Mouse (Mus musculus): ENCODE measurements at regions not wholly inside any gene's neighbourhood (a gene's known extent, or its start where the extent isn't known, plus 50 kb on each side); places are given as distances from the start of the nearest gene placed in this dataset.
"Not testable (repeated sequence)": the region's sequence is repeated elsewhere in the genome, so short reads cannot be mapped to it uniquely, and the experiment has no call there.

DNA sequence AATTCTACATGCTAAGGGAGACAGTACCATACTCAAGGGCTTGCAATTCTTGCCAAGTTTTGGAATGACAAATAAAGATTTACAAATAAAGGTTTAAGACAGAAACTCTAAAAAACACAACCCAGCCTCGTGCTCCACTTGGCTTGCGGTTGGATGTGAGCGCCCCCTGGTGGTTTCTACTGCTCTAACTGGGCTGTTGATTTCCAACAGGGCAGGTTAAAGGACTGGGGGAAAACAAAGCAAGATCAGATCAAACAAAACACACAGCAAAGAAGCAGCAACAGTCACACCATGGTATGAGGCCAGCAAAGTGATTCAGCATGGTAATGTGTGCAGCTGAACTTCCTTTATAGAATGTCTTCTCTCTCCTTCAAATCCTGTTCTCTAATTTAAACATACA, 339.2 kb downstream of the Adam3 start:
- DNase-seq: peak; percentile 80

DNA sequence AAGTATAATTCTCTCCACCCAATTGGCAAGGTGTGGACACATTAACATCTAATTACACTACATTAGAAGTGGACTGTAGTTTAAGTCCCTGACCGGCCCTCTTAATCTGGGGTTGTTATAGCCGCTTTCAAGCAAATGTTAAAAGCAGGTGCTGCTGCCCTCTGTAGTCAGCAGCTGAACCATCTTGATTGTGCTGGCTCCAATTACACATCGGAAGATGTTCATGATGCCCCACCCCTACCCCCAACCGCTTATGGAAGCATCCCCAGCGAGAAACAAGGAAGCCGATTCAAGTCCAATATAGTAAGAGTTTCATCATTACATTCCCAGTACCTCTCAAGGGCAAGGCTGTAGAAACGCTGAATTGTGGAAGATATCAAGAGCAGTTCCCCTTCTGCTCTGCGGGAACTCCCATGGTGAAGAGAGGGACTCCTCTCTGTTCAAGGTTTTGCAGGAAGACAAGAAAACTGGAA, 341.7 kb downstream of the Adam3 start:
- DNase-seq: no peak

DNA sequence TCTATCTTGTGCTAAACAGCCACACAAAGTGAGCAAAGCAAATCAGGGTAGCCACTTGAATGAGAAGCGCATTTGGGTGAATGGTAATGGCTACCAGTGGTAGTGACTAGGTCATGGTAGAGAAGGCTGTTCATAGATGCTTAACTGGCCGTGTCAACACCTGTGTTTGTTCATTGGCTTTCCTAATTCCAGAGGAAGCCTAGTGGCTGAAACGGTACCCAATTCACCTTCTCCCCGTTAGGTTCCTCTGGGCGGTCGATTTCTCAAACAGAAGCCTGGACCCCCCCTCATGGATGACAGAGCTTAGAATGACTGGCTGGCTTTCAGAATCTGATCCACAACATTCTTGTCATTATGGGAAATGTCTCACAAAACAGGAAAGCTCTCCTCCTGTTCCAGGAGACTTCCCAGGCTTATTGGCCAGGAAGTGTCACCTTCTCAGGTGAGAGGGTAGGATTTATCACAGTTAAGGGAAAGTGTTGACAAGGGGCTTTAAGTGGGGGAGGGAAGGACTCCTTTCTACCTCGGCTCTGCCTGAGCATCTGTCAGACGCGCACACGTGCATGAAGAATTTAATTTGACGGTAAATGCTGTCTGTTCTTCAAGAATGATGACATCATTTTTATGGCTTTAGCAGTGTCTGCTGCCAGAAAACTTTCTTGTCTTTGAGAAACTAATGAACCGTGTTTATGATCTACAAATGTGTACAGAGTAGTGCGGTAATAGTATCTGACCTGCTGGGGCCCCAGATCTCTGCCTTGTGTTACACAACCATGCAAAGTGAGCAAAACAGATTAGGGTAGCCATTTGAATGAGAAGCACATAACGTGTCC, 342.3 kb downstream of the Adam3 start:
- DNase-seq: no peak

DNA sequence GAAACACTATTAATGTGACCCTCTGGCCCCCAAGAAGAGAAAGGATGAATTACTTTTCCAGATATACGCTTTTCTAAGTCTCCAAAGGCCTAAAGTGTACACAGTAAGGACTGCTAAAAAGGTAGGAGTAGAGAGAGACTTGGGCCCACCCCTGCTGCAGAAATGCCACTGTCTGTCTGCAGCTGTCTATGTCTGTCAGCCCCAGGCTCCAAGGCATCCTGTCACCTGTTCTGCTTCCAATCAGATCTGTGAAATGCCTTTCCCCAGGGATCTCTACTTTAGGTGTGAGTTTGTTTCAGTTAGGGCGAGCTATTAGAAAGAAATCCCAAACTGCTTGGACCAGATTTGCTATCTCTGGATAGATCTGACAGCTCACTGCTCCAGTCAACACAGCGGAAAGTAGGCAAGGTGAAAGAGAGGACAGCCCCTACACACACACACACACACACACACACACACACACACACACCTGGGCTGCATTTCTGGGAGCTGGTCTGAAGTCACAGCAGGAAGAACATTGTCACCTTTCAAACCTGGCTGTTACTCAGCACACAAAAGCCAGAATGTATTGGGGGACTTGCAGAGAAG, 343.9 kb downstream of the Adam3 start:
- DNase-seq: no peak

DNA sequence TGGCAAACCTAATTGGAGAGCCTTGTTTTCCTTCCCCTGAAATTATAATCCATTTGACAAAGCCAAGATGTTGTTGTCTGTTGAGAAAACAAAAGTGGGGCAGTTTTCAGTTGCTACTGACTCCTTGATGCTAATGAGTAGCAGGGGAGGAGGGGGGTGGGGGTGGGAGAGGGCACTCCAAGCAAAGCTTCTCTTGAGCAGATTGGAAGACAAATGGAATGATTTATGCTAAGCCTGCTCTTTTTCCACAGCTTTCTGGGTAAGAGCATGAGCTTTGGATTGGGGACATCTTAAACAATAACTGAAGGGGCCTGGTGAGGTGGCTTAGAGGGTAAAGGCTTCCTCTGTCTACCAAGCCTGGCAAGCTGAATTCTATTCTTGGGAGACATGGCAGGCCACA, 347.6 kb downstream of the Adam3 start:
- DNase-seq: no peak

DNA sequence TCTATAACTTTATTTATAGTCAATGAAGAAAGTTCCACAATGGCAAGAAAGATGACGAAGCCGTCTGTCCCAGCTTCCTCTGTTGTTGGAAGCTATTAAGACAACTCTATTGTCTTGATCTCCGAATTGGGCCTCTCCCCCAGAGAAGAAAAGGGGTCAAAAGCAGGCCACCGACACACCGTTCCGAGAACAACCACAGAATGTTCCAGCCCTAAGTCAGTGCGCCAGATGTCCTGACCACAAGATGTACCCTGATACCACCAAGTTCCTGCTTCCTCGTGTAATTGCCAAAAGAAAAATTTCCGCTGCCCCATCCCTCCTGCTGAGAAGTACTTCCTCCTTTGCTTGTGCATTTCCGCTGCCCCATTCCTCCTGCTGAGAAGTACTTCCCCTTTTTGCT, 348.8 kb downstream of the Adam3 start:
- not testable (repeated sequence) for DNase-seq

DNA sequence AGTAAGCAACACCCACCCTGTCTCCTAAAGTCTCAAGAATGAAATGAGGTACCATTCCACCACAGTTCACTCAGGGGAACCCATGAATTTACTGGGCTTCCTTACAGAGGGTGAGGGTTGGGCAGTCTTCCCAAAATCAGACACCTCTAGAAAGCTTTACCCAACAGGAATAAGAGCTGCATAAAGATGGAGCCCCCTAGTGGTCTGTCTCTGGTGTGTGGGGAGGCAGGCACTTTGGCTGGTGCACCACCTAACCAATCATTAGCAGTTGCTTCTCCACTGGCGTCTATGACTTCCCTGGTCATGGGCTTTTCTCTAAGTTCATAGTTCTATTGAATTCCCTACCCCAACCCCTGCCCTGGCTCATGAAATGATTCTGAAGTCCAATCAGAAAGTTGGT, 351.1 kb downstream of the Adam3 start:
- no peak for DNase-seq

DNA sequence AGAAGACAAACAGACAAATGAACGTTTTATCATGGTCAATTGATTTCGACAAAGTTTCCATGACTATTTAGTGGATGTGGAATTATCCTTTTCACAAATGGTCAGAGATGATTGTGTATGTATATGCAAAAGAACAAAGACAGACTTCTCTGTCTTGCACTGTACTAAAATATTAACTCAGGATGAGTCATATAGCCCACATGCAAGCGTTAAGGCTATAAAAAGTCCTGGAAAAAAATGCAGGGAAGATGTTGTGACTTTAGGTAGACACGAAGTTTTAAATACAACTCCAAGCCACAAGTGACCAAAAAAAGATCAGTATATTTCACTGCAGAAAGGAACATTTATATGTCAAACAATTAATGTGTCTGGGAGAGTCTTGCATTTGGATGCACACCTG, 353.6 kb downstream of the Adam3 start:
- no peak for DNase-seq

DNA sequence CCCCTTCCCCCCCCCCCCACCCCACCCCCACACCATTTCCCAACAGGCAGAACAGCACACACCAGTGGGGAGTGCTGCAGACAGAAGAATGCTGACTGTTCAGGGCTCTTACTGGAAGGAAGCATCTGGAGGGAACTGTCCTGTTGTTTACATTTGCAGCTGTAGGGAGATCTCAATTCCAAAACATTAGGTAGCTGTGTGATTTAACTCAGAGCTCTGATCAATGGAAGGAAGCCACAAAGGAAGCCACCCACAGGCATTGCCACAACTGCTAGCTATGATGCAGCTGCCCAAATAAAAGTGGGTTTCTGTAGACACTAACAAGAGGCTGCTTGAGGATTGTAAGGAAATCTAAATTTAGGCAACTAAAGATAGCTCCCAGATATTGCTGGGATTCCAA, 359.7 kb downstream of the Adam3 start:
- no peak for DNase-seq

DNA sequence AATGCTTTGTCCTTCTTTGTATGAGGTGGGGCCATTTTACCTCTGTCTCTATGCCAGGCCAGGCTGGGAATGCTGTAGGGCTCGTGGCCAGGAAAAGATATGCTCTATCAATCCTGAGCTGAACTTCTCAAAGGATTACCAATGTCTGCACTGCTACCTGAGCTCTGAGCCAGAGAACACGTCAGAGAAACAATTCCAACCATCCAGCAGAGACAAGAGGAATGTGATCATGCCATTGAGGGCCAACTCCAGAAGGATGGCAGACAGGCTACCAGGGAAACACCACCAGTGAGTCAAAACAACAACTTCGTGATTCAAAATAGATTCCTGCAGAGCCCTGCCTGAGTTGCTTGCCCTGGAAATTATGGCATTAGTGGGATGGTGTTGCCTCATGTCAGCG, 361.0 kb downstream of the Adam3 start:
- no peak for DNase-seq

DNA sequence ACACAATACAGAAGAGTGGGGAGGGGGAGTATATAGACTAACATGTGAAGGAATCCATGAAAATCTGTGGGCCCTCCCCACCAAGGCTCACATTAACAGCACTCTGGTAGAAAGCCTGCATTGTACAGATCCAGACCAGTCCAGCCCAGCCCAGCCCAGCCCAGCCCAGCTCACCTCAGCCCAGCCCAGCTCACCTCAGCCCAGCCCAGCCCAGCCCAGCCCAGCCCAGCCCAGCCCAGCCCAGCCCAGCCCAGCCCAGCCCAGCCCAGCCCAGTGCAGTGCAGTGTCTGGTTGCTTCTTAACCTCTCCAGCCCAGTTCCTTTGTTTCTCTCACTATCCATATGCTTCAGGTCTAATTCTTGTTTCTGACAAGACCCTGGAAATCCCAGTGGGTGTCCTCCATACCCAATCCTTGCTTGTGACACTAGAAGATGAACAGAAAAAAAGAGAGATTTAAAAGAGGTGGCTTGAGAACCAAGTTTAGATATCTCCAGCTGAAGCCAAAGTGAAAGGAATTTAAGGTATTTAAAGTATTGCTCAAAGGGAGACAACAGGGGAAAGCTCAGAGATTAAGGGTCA, 366.5 kb downstream of the Adam3 start:
- DNase-seq: no peak

DNA sequence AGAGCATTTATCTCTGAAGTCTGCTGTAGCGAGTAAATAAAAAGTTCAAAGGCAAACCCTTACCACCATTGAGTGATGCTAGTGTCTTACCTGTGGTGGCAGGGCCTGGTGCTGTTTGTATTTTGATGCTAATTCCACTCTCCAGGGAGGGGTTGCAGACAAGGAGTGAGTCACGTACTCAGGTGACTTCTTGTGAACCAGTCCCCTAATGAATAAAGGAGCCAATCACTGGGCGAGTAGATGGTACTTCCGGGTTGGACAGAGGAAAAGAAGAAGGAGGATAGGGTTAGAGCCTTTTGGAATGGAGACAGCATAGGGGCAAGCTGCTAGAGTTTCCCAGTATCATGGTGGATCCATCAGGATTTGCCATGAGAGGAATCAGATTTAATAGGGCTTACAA, 370.5 kb downstream of the Adam3 start:
- DNase-seq: no peak

DNA sequence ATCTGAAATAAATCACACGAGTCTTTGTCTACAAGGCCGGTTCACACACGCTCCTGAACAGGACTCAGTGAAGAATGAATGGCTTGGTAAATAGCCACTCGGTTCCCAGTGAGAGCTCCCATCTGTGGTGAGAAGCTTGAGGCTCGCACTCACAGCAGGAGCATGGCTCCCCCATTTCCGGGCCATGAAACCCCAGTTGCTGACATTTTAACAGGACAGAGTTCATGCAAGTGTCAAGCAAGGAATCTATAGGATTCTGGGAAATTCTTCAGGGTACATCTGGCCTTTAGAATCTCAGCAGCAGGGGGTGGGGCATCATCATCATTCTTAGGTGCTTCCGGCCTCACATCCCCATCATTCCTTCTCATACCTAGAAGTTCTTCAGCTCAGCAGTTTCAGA, 371.8 kb downstream of the Adam3 start:
- DNase-seq: no peak

DNA sequence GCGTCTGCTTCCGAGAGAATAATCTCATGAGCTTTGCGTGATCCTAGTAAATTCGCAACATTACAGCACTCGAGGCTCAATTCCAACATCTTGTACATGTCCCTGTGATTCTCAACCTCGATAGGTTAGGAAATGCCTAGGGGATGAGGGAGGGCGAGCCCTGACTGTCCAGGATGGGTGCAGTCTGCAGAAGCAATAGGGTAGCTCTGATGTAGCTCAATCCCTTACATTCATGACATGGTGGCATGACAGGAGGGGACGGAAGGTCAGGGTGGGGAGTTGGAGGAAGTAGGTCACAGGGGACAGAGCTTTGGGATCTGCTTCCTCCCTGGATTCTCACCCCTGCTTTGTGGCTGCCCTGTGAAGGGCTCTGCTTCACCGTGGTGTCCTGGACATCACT, 373.3 kb downstream of the Adam3 start:
- no peak for DNase-seq

DNA sequence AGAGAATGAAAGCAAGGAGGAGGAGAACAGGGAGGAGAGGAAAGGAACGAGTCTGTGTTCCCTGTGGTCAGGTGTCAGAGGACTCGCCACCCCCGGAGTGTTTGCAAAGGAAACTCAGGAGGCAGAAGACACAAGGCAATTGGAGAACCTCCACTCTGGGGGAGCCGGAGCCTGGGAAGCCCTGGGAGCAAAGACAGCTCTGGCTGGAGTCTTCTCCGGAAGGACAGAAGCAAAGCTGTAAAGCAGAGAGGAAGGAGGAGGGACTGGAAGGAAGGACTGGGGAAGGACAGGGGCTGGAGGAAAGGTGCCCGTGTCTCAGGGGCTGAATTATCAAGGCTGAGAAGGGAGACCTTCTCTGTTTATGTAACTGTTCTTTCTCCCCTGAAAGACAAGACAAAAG, 373.9 kb downstream of the Adam3 start:
- peak; percentile 12 for DNase-seq

DNA sequence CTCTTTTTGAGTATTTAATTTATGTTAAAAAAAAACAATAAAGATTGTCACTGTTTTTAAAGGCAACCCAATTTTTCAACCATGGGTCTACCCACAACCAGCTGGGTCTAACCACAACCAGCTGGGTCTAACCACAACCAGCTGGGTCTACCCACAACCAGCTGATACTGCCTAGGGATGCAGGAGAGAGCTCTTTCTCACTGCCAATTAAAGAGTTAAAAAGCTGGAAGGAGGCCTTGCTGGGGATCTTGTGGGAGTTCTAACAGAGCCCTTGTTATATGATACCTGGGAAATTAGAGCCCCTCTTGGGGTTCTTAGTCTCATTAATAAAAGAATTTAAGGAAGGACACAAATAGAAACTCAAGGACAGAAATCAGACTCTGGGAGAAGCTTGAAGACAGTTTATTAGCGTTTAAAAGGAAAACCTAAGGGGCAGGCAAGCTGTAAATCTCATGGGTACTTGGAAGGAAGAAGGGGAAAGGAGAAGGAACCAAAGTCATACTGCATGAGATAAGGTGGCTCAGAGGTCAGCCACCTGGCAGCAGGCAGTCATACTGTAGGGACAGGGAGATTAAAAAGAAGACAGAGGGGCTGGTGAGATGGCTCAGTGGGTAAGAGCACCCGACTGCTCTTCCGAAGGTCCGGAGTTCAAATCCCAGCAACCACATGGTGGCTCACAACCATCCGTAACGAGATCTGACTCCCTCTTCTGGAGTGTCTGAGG, 379.1 kb downstream of the Adam3 start:
- no peak for DNase-seq

DNA sequence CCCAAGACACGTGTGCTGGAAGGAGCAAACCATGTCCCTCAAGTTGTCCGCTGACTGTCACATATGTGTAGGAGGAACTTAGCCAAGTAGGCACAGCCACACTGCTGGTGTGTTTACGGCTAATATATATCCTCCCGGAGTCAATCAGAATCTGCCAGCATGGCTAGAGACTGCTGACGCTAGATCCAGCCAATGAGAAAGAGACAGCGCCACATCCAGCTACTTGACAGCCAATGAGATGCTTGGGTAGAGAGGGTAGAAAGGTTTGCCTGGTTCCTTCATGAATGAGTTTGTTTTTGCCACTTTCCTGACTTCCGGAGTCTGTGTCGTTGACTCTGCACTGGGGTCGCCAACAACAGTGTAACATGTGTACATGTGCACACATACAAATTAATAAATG, 387.0 kb downstream of the Adam3 start:
- no peak for DNase-seq

DNA sequence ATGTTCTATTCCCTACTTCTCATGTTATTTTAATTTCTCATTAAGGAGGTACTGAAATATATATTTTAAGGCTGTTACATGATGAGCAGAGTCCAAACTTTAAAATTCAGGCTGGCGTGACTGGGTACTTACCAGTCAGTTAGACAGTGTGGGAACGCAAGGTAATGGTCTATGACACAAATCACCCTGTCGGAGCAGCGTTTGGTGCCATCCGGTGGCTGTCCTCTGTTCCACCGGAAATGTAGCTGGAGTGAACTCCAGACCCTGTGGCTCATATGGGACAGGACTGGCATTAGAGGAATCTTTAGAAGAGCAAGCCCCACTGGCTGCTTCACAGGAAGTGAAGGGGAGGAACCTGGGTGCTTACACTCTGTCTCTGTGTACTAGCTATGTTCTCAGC, 388.0 kb downstream of the Adam3 start:
- DNase-seq: peak; percentile 11

DNA sequence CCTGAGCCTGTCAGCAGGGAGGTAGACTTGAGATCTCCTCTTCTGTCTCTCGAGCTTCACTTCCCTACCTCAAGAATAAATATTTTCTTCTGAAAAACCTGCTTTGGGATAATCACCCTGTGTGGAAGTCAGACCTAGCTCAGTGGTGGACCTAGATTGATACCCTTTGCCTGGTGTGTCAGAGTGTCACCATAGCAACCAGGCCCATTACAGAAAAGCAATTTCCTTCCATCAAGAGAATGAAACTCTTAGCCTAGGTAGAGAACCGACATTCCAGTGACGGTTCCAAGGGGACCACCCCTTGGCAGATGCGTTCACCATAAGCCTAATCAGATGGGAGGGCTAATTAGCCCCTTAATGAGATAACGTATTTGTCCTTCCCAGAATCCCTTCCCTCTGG, 389.9 kb downstream of the Adam3 start:
- DNase-seq: no peak

DNA sequence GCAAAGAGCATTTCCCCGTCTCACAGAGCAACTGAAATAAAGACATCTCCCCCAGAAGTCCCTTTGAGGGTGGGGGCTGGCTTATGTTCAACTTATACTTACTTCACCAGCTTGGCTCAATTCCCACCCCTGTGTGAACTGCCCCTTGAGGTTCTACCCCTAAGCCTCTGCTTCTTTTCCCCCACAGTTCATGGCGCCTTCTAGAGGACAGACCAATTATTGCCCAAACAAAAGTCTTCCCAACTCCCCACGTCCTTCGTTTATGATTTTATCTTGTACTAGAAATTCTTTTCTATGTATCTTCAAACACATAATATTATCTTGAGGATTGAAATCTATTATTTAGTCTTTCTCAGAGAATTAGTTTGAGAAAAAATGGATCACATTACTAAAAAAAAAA, 391.9 kb downstream of the Adam3 start:
- DNase-seq: no peak

DNA sequence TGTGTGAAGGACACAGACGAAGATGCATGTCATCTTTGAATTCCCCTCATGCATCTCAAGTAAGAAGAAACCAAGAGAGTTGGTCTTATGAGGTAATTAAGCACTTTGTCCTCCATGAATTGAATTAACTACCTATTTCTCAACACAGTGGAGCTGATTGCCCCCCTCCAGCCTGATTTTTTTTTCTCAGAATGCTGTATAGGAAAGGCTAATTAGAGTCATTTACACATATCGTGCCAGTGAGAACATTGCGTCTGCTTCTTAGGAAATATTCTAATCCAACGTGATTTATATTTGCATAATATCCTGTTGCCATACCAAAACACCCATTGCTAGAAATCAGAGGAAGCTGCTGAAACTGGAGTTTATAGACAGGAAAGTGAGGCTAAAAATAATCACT, 414.8 kb downstream of the Adam3 start:
- peak; percentile 3 for DNase-seq

DNA sequence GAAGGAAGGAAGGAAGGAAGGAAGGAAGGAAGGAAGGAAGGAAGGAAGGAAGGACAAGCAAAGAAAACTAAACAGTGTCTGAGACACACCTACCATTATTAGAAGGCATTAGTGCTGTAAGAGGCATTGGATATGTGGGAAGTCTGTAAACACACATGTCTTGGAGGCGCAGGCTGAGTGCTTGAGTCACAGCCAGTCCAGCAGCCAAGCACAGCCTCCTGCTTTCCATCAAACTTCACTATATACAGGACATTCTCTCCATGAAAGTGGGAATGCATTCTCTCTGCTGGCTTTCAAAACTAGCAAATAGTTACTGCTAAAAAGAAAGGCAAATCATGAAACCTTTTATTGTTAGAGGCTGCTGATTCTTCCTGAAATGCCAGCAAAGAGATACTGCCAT, 431.1 kb downstream of the Adam3 start:
- DNase-seq: no peak

DNA sequence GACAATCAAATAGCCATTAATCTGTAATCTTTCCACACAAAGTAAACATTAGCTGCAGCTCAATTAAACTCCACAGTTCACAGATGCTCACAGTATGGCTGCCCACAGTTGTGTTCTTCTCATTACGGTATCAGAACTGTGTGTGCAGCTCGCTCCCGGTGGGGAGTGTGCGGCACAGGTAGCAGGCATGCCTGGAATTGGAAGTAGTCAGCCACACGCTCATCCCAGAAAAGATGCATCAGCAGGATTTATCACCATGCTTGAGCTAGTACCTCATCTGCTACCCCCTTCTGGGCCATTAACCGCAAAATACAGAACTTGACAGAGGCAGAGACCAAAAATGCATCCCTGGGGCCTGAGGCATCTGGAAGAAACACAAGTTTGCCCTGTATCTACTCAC, 437.8 kb downstream of the Adam3 start:
- DNase-seq: no peak

DNA sequence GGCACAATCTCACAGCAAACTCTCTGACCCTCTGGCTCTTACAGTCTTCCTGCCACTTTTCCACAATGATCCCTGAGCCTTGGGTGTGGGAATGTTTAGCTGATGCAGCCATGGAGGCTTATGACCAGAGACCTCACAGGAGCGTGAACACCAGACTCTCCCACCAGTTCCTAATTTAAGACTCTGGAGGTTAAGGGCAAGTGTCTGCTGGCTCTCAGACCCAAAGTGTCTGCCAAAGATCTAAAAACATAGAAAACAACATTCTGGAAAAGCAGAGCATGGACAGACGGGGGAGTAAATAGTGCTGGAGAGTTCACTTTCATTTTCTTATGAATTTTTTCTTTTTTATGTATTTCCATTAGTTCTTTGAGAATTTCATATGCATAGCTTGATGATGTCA, 440.7 kb downstream of the Adam3 start:
- peak; percentile 57 for DNase-seq

Data from kidney, postnatal 14 days (tissue).